Mouse (Mus musculus): ENCODE measurements around the gene Olfr1375.

DNA sequence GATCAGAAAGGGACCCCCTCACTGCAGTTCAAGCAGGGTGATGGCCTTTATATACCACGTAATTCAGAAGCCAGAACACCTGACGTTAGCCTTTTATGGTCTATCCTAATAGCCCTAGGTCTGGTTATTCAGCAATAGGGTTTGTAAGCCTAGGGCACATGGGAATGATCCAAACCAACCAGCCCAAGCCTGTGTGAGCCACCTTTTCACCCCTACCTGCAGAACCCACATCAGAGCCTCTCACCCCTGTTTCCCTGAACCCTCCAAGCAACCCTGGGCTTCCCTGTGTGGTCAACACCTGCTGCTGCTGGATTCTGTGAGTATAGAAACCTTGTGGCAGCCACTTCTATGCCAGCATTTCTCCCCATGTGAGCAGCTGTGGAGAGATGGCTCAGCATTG lies 17.7 kb upstream of the Olfr1375 start:
- TF ChIP-seq CTCF (IDR thresholded peaks at IDR 0.05; ENCODE audit: low read depth) (no peak), EP300 (optimal IDR thresholded peaks at IDR 0.05) (no peak)

Measured in stomach, postnatal 0 days (tissue).